ENCODE assay signal across 11 mouse cellular contexts in genomic region chr14:30318293-30318692, GRCm38 (mm10).
DNase-seq lines count a peak whose midpoint lies in the region; ATAC-seq and TF ChIP-seq lines count a peak whose summit lies in the region.
"Had no signal": no experiment of that assay in that cellular context is flagged by ENCODE, and none has a peak within 500 bp of the region (broad histone marks: within the 10 kb centered on the region; RNA-seq: fewer than 3 reads in every experiment).

No protein-coding gene starts in this region.

- no peak for ATAC-seq in kidney, embryonic 15.5 days (replicated peaks; ENCODE audit: low FRiP score)
- ATAC-seq: forebrain, embryonic 16.5 days; intestine, embryonic 15.5 days had no signal

- H3K4me3 ChIP-seq in cerebellum, adult 2 months (replicated peaks; ENCODE audit: insufficient read depth, low read depth, low read length) = peak overlapping the region; percentile 11
- no peak overlapping the region for H3K4me3 ChIP-seq in kidney, embryonic 15.5 days (replicated peaks)
- H3K4me3 ChIP-seq: intestine, embryonic 15.5 days; liver, embryonic 15.5 days had no signal

- DNase-seq in layer of hippocampus, adult 18-20 months (ENCODE audit: low spot score in 2 of 2) = peak; percentile 43 to 64
- no peak for DNase-seq in layer of hippocampus, postnatal 10 days (ENCODE audit: low spot score in 2 of 2)
- DNase-seq in cerebellum, adult 2 months = peak; percentile 68 to 79
- DNase-seq in frontal cortex, adult 2 months (ENCODE audit: extremely low spot score in 1 of 2, low spot score in 1 of 2) = peak; percentile 72 to 81
- peak; percentile 68 to 81 for DNase-seq in left cerebral cortex, postnatal 36 days (ENCODE audit: low spot score in 2 of 2)
- no peak for DNase-seq in thymus, postnatal 0 days (ENCODE audit: low spot score)
- DNase-seq in kidney, adult 8-10 months = no peak

- H3K4me1 ChIP-seq in cerebellum, adult 2 months (ENCODE audit: control insufficient read depth, insufficient read depth, low read length) = peaks cover 4% of the 10 kb centered on the region; the same call in 1 of the 2 replicates
- no peaks in the 10 kb centered on the region for H3K4me1 ChIP-seq in kidney, embryonic 15.5 days
- H3K4me1 ChIP-seq: intestine, embryonic 15.5 days; liver, embryonic 15.5 days had no signal

- no peaks in the 10 kb centered on the region for H3K27me3 ChIP-seq in cerebellum, adult 2 months (ENCODE audit: control insufficient read depth, insufficient read depth, low read length)
- no peaks in the 10 kb centered on the region for H3K27me3 ChIP-seq in kidney, embryonic 15.5 days
- H3K27me3 ChIP-seq: intestine, embryonic 15.5 days; liver, embryonic 15.5 days had no signal

- WGBS in cerebellum, adult 2 months = 15% methylated on average over 12 of the region's 12 CpGs
- 92% methylated on average over 12 of the region's 12 CpGs for WGBS in kidney, embryonic 15.5 days

- TF ChIP-seq CTCF in cerebellum, adult 2 months (IDR thresholded peaks at IDR 0.05; ENCODE audit: borderline replicate concordance, insufficient read depth, low read depth, low read length) = no peak

- H3K36me3 ChIP-seq in kidney, embryonic 15.5 days = no peaks in the 10 kb centered on the region
- H3K36me3 ChIP-seq: intestine, embryonic 15.5 days; liver, embryonic 15.5 days had no signal

- H3K27ac ChIP-seq in cerebellum, adult 2 months (ENCODE audit: insufficient read depth, low read length) = no peak overlapping the region
- H3K27ac ChIP-seq in kidney, embryonic 15.5 days = no peak overlapping the region
- H3K27ac ChIP-seq: intestine, embryonic 15.5 days; liver, embryonic 15.5 days had no signal

- H3K4me2 ChIP-seq in kidney, embryonic 15.5 days = no peak overlapping the region
- H3K4me2 ChIP-seq: intestine, embryonic 15.5 days; liver, embryonic 15.5 days had no signal

- intact Hi-C loops in left cerebral cortex, postnatal 36 days (cut with DNase I) = no loop called here

- no peaks in the 10 kb centered on the region for H3K9me3 ChIP-seq in kidney, embryonic 15.5 days (replicated peaks)
- H3K9me3 ChIP-seq: intestine, embryonic 15.5 days; liver, embryonic 15.5 days had no signal

- no peak for TF ChIP-seq POLR2A in cerebellum, adult 2 months (IDR thresholded peaks at IDR 0.05; ENCODE audit: borderline replicate concordance, insufficient read depth, low read length)

- no peak overlapping the region for H3K9ac ChIP-seq in kidney, embryonic 15.5 days
- H3K9ac ChIP-seq: intestine, embryonic 15.5 days; liver, embryonic 15.5 days had no signal

Comparison
In these comparisons a context has a peak if more than half of its experiments do, and no peak if none do; other contexts are left out.
1. DNase-seq: peak in layer of hippocampus, adult 18-20 months (2 of 2), cerebellum, adult 2 months (2 of 2), frontal cortex, adult 2 months (2 of 2) and left cerebral cortex, postnatal 36 days (2 of 2); none in layer of hippocampus, postnatal 10 days (0 of 2), thymus, postnatal 0 days (single experiment) and kidney, adult 8-10 months (0 of 2).